Mouse (Mus musculus) hindbrain, embryonic 10.5 days (tissue): ENCODE results near the gene Gpx1. TPM values are rescaled to one million over a fixed set of nuclear protein-coding genes. Genes with fewer than 3 reads are reported as not detected.

Experiments used
- DNase-seq: peaks from one replicate; pipeline ENCODE4 v3.0.0-alpha.2; 2017; ENCODE audit warnings: low spot score
- H3K27ac ChIP-seq: fragments of 300-500 bp; sonication (generic); 2 replicates; pipeline ENCODE4 v1.5.1; 2016; ENCODE audit warnings: mild to moderate bottlenecking, moderate library complexity
- H3K27me3 ChIP-seq: fragments of 300-500 bp; sonication (generic); 2 replicates; pipeline ENCODE4 v1.6.1; 2016; ENCODE audit warnings: mild to moderate bottlenecking; ENCODE audit not compliant: poor library complexity, insufficient read depth, severe bottlenecking
- H3K36me3 ChIP-seq: fragments of 300-500 bp; sonication (generic); 2 replicates; pipeline ENCODE4 v1.6.1; 2016; ENCODE audit warnings: mild to moderate bottlenecking, moderate library complexity
- H3K4me1 ChIP-seq: fragments of 300-500 bp; sonication (generic); replicated peaks from 2 replicates; pipeline ENCODE4 v1.6.1; 2016; ENCODE audit warnings: mild to moderate bottlenecking
- H3K4me3 ChIP-seq: fragments of 300-500 bp; sonication (generic); 2 replicates; pipeline ENCODE4 v1.5.1; 2016; ENCODE audit warnings: mild to moderate bottlenecking, moderate library complexity
- H3K9me3 ChIP-seq: fragments of 300-500 bp; sonication (generic); 2 replicates; pipeline ENCODE4 v1.6.1; 2016; ENCODE audit warnings: mild to moderate bottlenecking, moderate library complexity
- WGBS: fragments of 180-500 bp; shearing (Covaris S2); methylation state at CpG from one replicate; pipeline ENCODE4 v1.1.7; 2016; 5-methylcytosine and 5-hydroxymethylcytosine counted together
- polyA plus RNA-seq: library from polyadenylated mRNA; unstranded; fragments of >200 nt; fragmentation: Nextera tagmentation; extraction: Ambion mirVana; gene quantifications from 2 replicates; pipeline ENCODE4 v1.2.1, GENCODE M21; 2016

The Gpx1 gene
- polyA plus RNA-seq, 1 experiment from 2014 or later = 892 TPM

GRCm38 (mm10) chr9:108342301-108342831 lies 3.7 kb downstream of the Gpx1 start:
- Histone ChIP-seq H3K27ac (0 out of 2 replicates have a peak overlapping the region, but pooled peaks have one; percentile 12), H3K4me3 (no peak overlapping the region), H3K9me3 (no peaks in the 10 kb centered on the region), H3K27me3 (no peaks in the 10 kb centered on the region), H3K36me3 (peaks cover 19% of the 10 kb centered on the region), H3K4me1 (peaks cover 39% of the 10 kb centered on the region)
- 63% methylated on average over 5 of the region's 5 CpGs for WGBS
- no peak for DNase-seq

- WGBS = 83% methylated on average over 3 of the region's 3 CpGs
- H3K36me3 ChIP-seq = peaks cover 12% of the 10 kb centered on the region
- H3K4me3 ChIP-seq = no peak overlapping the region
- no peaks in the 10 kb centered on the region for H3K27me3 ChIP-seq
- no peak for DNase-seq
- peaks cover 40% of the 10 kb centered on the region for H3K4me1 ChIP-seq
- no peak overlapping the region; the same call in 1 of the 2 replicates for H3K27ac ChIP-seq
- H3K9me3 ChIP-seq = no peaks in the 10 kb centered on the region
Measured at GRCm38 (mm10) chr9:108343331-108343730, 4.6 kb downstream of the Gpx1 start.

GRCm38 (mm10) chr9:108343835-108344234 lies 5.1 kb downstream of the Gpx1 start:
- WGBS = 91% methylated on average over 1 of the region's 1 CpGs

GRCm38 (mm10) chr9:108344471-108344870 lies 5.8 kb downstream of the Gpx1 start:
- H3K9me3 ChIP-seq = no peaks in the 10 kb centered on the region
- no peak for DNase-seq
- peaks cover 10% of the 10 kb centered on the region for H3K36me3 ChIP-seq
- 74% methylated on average over 4 of the region's 4 CpGs for WGBS
- H3K27ac ChIP-seq = no peak overlapping the region
- no peak overlapping the region for H3K4me3 ChIP-seq
- H3K27me3 ChIP-seq = no peaks in the 10 kb centered on the region
- peaks cover 45% of the 10 kb centered on the region for H3K4me1 ChIP-seq

More at GRCm38 (mm10) chr9:108343835-108344234, 5.1 kb downstream of the Gpx1 start:
- H3K9me3 ChIP-seq = no peaks in the 10 kb centered on the region
- no peak overlapping the region for H3K27ac ChIP-seq
- peaks cover 10% of the 10 kb centered on the region for H3K36me3 ChIP-seq
- H3K4me1 ChIP-seq = peaks cover 40% of the 10 kb centered on the region
- no peaks in the 10 kb centered on the region for H3K27me3 ChIP-seq
- DNase-seq = no peak
- H3K4me3 ChIP-seq = no peak overlapping the region

GRCm38 (mm10) chr9:108347024-108347423 lies 8.3 kb downstream of the Gpx1 start:
- Histone ChIP-seq H3K27me3 (no peaks in the 10 kb centered on the region), H3K4me1 (peaks cover 26% of the 10 kb centered on the region), H3K9me3 (no peaks in the 10 kb centered on the region), H3K27ac (peak overlapping the region; percentile 97), H3K36me3 (peaks cover 25% of the 10 kb centered on the region), H3K4me3 (peak overlapping the region; percentile 95)
- WGBS = 8% methylated on average over 11 of the region's 11 CpGs
- DNase-seq = no peak

GRCm38 (mm10) chr9:108347540-108348289 lies 9.0 kb downstream of the Gpx1 start, which contains the start of gene Usp4:
TSS of gene Usp4 (plus strand) at chr9:108347853.
- H3K4me1 ChIP-seq = peaks cover 23% of the 10 kb centered on the region
- H3K27me3 ChIP-seq = no peaks in the 10 kb centered on the region
- DNase-seq = peak; percentile 91
- under 1% methylated on average over 74 of the region's 75 CpGs for WGBS
- peak within 1 kb of the TSS; percentile 95 for H3K4me3 ChIP-seq
- H3K36me3 ChIP-seq = peaks cover 32% of the 10 kb centered on the region
- H3K27ac ChIP-seq = peak within 1 kb of the TSS; percentile 97
- H3K9me3 ChIP-seq = no peaks in the 10 kb centered on the region

- 11% methylated on average over 14 of the region's 14 CpGs for WGBS
- H3K36me3 ChIP-seq = peaks cover 37% of the 10 kb centered on the region
- peak overlapping the region; percentile 97 for H3K27ac ChIP-seq
- H3K27me3 ChIP-seq = no peaks in the 10 kb centered on the region
- no peaks in the 10 kb centered on the region for H3K9me3 ChIP-seq
- H3K4me1 ChIP-seq = peaks cover 23% of the 10 kb centered on the region
- peak overlapping the region; percentile 95 for H3K4me3 ChIP-seq
- DNase-seq = no peak
Measured at GRCm38 (mm10) chr9:108348290-108348680, 9.6 kb downstream of the Gpx1 start.

- Histone ChIP-seq H3K9me3 (no peaks in the 10 kb centered on the region), H3K36me3 (peaks cover 52% of the 10 kb centered on the region), H3K27ac (no peak overlapping the region), H3K4me3 (no peak overlapping the region), H3K27me3 (no peaks in the 10 kb centered on the region), H3K4me1 (peaks cover 23% of the 10 kb centered on the region)
- DNase-seq = no peak
- WGBS = 92% methylated on average over 4 of the region's 4 CpGs
Measured at GRCm38 (mm10) chr9:108349727-108350126, 11.0 kb downstream of the Gpx1 start.

- WGBS = 93% methylated on average over 9 of the region's 9 CpGs
- no peaks in the 10 kb centered on the region for H3K27me3 ChIP-seq
- no peak overlapping the region for H3K27ac ChIP-seq
- H3K36me3 ChIP-seq = peaks cover 97% of the 10 kb centered on the region
- H3K4me3 ChIP-seq = no peak overlapping the region
- DNase-seq = no peak
- no peaks in the 10 kb centered on the region for H3K4me1 ChIP-seq
- H3K9me3 ChIP-seq = no peaks in the 10 kb centered on the region
Measured at GRCm38 (mm10) chr9:108378234-108378633, 39.5 kb downstream of the Gpx1 start.

GRCm38 (mm10) chr9:108378736-108379135 lies 40.0 kb downstream of the Gpx1 start:
- Histone ChIP-seq H3K4me3 (no peak overlapping the region), H3K9me3 (no peaks in the 10 kb centered on the region), H3K4me1 (no peaks in the 10 kb centered on the region), H3K27ac (no peak overlapping the region), H3K36me3 (peaks cover 97% of the 10 kb centered on the region), H3K27me3 (no peaks in the 10 kb centered on the region)
- WGBS = 95% methylated on average over 5 of the region's 5 CpGs
- DNase-seq = no peak

GRCm38 (mm10) chr9:108379294-108379693 lies 40.6 kb downstream of the Gpx1 start:
- Histone ChIP-seq H3K4me1 (no peaks in the 10 kb centered on the region), H3K9me3 (no peaks in the 10 kb centered on the region), H3K27ac (no peak overlapping the region), H3K27me3 (no peaks in the 10 kb centered on the region), H3K36me3 (peaks cover 97% of the 10 kb centered on the region), H3K4me3 (no peak overlapping the region)
- DNase-seq = no peak
- 89% methylated on average over 4 of the region's 4 CpGs for WGBS

- H3K36me3 ChIP-seq = peaks cover 97% of the 10 kb centered on the region
- DNase-seq = no peak
- WGBS = 97% methylated on average over 9 of the region's 9 CpGs
- H3K9me3 ChIP-seq = no peaks in the 10 kb centered on the region
- H3K4me1 ChIP-seq = no peaks in the 10 kb centered on the region
- no peak overlapping the region for H3K27ac ChIP-seq
- no peaks in the 10 kb centered on the region for H3K27me3 ChIP-seq
- no peak overlapping the region for H3K4me3 ChIP-seq
Measured at GRCm38 (mm10) chr9:108381382-108381781, 42.7 kb downstream of the Gpx1 start.

- H3K27me3 ChIP-seq = no peaks in the 10 kb centered on the region
- H3K27ac ChIP-seq = no peak overlapping the region
- WGBS = 79% methylated on average over 7 of the region's 7 CpGs
- DNase-seq = no peak
- H3K9me3 ChIP-seq = no peaks in the 10 kb centered on the region
- peaks cover 96% of the 10 kb centered on the region for H3K36me3 ChIP-seq
- no peaks in the 10 kb centered on the region for H3K4me1 ChIP-seq
- no peak overlapping the region for H3K4me3 ChIP-seq
Measured at GRCm38 (mm10) chr9:108385006-108385405, 46.3 kb downstream of the Gpx1 start.
